7 mouse cellular contexts compared by ENCODE assay signal in genomic region chr17:34605609-34606008, GRCm38 (mm10). TPM values are rescaled to one million over a fixed set of nuclear protein-coding genes. Genes with fewer than 3 reads are reported as not detected.
DNase-seq lines count a peak whose midpoint lies in the region; ATAC-seq lines count a peak whose summit lies in the region.

No protein-coding gene starts in this region.

- peak overlapping the region; percentile 95 for H3K27ac ChIP-seq in embryonic facial prominence, embryonic 10.5 days (replicated peaks)
- H3K27ac ChIP-seq in limb, embryonic 10.5 days, result peak overlapping the region; percentile 95
- H3K27ac ChIP-seq in midbrain, embryonic 12.5 days (replicated peaks), result peak overlapping the region; percentile 94

- H3K9ac ChIP-seq in midbrain, embryonic 12.5 days (replicated peaks), result peak overlapping the region; percentile 99

- no peaks in the 10 kb centered on the region for H3K9me3 ChIP-seq in embryonic facial prominence, embryonic 10.5 days
- no peaks in the 10 kb centered on the region for H3K9me3 ChIP-seq in limb, embryonic 10.5 days (replicated peaks)
- no peaks in the 10 kb centered on the region for H3K9me3 ChIP-seq in midbrain, embryonic 12.5 days

- peaks cover 40% of the 10 kb centered on the region for H3K36me3 ChIP-seq in embryonic facial prominence, embryonic 10.5 days (replicated peaks)
- H3K36me3 ChIP-seq in limb, embryonic 10.5 days, result peaks cover 40% of the 10 kb centered on the region
- peaks cover 23% of the 10 kb centered on the region for H3K36me3 ChIP-seq in midbrain, embryonic 12.5 days

- H3K4me1 ChIP-seq in embryonic facial prominence, embryonic 10.5 days, result peaks cover 52% of the 10 kb centered on the region
- peaks cover 46% of the 10 kb centered on the region for H3K4me1 ChIP-seq in limb, embryonic 10.5 days
- H3K4me1 ChIP-seq in midbrain, embryonic 12.5 days, result peaks cover 49% of the 10 kb centered on the region

- no peaks in the 10 kb centered on the region for H3K27me3 ChIP-seq in embryonic facial prominence, embryonic 10.5 days (replicated peaks; ENCODE audit: low read depth, poor library complexity, severe bottlenecking)
- H3K27me3 ChIP-seq in limb, embryonic 10.5 days (ENCODE audit: low read depth, poor library complexity, severe bottlenecking), result no peaks in the 10 kb centered on the region
- no peaks in the 10 kb centered on the region for H3K27me3 ChIP-seq in midbrain, embryonic 12.5 days

- peak overlapping the region; percentile 99 for H3K4me2 ChIP-seq in midbrain, embryonic 12.5 days (replicated peaks)

- peak; percentile 43 for ATAC-seq in granulocyte monocyte progenitor cell, adult 5-6 weeks (replicated peaks; ENCODE audit: poor library complexity, severe bottlenecking)
- ATAC-seq in midbrain, embryonic 12.5 days (ENCODE audit: low FRiP score, low read depth), result peak; percentile 52

- DNase-seq in adrenal gland, postnatal 14 days, result peak; percentile 98
- DNase-seq in embryonic facial prominence, embryonic 10.5 days (ENCODE audit: low spot score), result peak; percentile 97
- DNase-seq in kidney, adult 11 months, result peak; percentile 96
- peak; percentile 98 for DNase-seq in limb, embryonic 10.5 days (ENCODE audit: low spot score)
- peak; percentile 95 for DNase-seq in skeletal muscle tissue, adult 2 months (ENCODE audit: low read depth, low spot score)

- under 1% methylated on average over 30 of the region's 30 CpGs for WGBS in embryonic facial prominence, embryonic 10.5 days
- under 1% methylated on average over 30 of the region's 30 CpGs for WGBS in limb, embryonic 10.5 days
- WGBS in midbrain, embryonic 12.5 days, result 0% methylated on average over 27 of the region's 30 CpGs

- peak overlapping the region; percentile 96 for H3K4me3 ChIP-seq in embryonic facial prominence, embryonic 10.5 days
- H3K4me3 ChIP-seq in limb, embryonic 10.5 days, result peak overlapping the region; percentile 98
- H3K4me3 ChIP-seq in midbrain, embryonic 12.5 days, result peak overlapping the region; percentile 99

RNA-seq across cellular contexts. Expression of gene Agpat1, which starts 1.5 kb away (rescaled TPM):
- 101 and 103 TPM in 2 replicates for total RNA-seq in adrenal gland, postnatal 14 days (2021)
- 51.3 and 56.1 TPM in 2 replicates for polyA plus RNA-seq in embryonic facial prominence, embryonic 10.5 days (2016; fragmentation: Nextera tagmentation; extraction: Ambion mirVana)
- total RNA-seq in granulocyte monocyte progenitor cell, adult 5-6 weeks (2014; fragmentation: Nextera tagmentation), result 36.6 and 50.1 TPM in 2 replicates
- total RNA-seq in granulocyte monocyte progenitor cell, adult 5-6 weeks (2017), result 19.1 and 19.3 TPM in 2 replicates
- polyA plus RNA-seq in limb, embryonic 10.5 days (2016; fragmentation: Nextera tagmentation; extraction: Ambion mirVana), result 51.0 and 55.6 TPM in 2 replicates
- 82.8 and 86.2 TPM in 2 replicates for polyA plus RNA-seq in midbrain, embryonic 12.5 days (2016; fragmentation: Nextera tagmentation; extraction: Ambion mirVana)

RNA-seq across cellular contexts. Expression of gene Rnf5, which starts 2.1 kb away (rescaled TPM):
- total RNA-seq in adrenal gland, postnatal 14 days (2021), result 72.5 and 76.9 TPM in 2 replicates
- polyA plus RNA-seq in embryonic facial prominence, embryonic 10.5 days (2016; fragmentation: Nextera tagmentation; extraction: Ambion mirVana), result 165 and 172 TPM in 2 replicates
- 52.2 and 64.9 TPM in 2 replicates for total RNA-seq in granulocyte monocyte progenitor cell, adult 5-6 weeks (2014; fragmentation: Nextera tagmentation)
- total RNA-seq in granulocyte monocyte progenitor cell, adult 5-6 weeks (2017), result 13.8 and 15.2 TPM in 2 replicates
- 149 and 162 TPM in 2 replicates for polyA plus RNA-seq in limb, embryonic 10.5 days (2016; fragmentation: Nextera tagmentation; extraction: Ambion mirVana)
- polyA plus RNA-seq in midbrain, embryonic 12.5 days (2016; fragmentation: Nextera tagmentation; extraction: Ambion mirVana), result 240 and 243 TPM in 2 replicates

RNA-seq across cellular contexts. Expression of gene Ager, which starts 7.9 kb away (rescaled TPM):
- 1.7 and 2.4 TPM in 2 replicates for total RNA-seq in adrenal gland, postnatal 14 days (2021)
- 2.6 and 3.6 TPM in 2 replicates for polyA plus RNA-seq in embryonic facial prominence, embryonic 10.5 days (2016; fragmentation: Nextera tagmentation; extraction: Ambion mirVana)
- total RNA-seq in granulocyte monocyte progenitor cell, adult 5-6 weeks (2014; fragmentation: Nextera tagmentation), result 1.3 and 1.9 TPM in 2 replicates
- 1.3 and 2.0 TPM in 2 replicates for total RNA-seq in granulocyte monocyte progenitor cell, adult 5-6 weeks (2017)
- polyA plus RNA-seq in limb, embryonic 10.5 days (2016; fragmentation: Nextera tagmentation; extraction: Ambion mirVana), result 2.6 and 3.6 TPM in 2 replicates
- 2.2 and 2.3 TPM in 2 replicates for polyA plus RNA-seq in midbrain, embryonic 12.5 days (2016; fragmentation: Nextera tagmentation; extraction: Ambion mirVana)

RNA-seq across cellular contexts. Expression of gene Egfl8, which starts 10.2 kb away (rescaled TPM):
- total RNA-seq in adrenal gland, postnatal 14 days (2021), result 4.3 and 4.7 TPM in 2 replicates
- polyA plus RNA-seq in embryonic facial prominence, embryonic 10.5 days (2016; fragmentation: Nextera tagmentation; extraction: Ambion mirVana), result 4.0 and 4.2 TPM in 2 replicates
- 2.1 TPM in 1 of 2 replicates, not detected in the other for total RNA-seq in granulocyte monocyte progenitor cell, adult 5-6 weeks (2014; fragmentation: Nextera tagmentation)
- total RNA-seq in granulocyte monocyte progenitor cell, adult 5-6 weeks (2017), result not detected in 2 replicates
- 1.9 and 2.2 TPM in 2 replicates for polyA plus RNA-seq in limb, embryonic 10.5 days (2016; fragmentation: Nextera tagmentation; extraction: Ambion mirVana)
- 4.5 and 6.0 TPM in 2 replicates for polyA plus RNA-seq in midbrain, embryonic 12.5 days (2016; fragmentation: Nextera tagmentation; extraction: Ambion mirVana)

RNA-seq across cellular contexts. Expression of gene Pbx2, which starts 14.5 kb away (rescaled TPM):
- 37.2 and 42.2 TPM in 2 replicates for total RNA-seq in adrenal gland, postnatal 14 days (2021)
- polyA plus RNA-seq in embryonic facial prominence, embryonic 10.5 days (2016; fragmentation: Nextera tagmentation; extraction: Ambion mirVana), result 18.2 and 19.5 TPM in 2 replicates
- total RNA-seq in granulocyte monocyte progenitor cell, adult 5-6 weeks (2014; fragmentation: Nextera tagmentation), result 21.1 and 29.7 TPM in 2 replicates
- total RNA-seq in granulocyte monocyte progenitor cell, adult 5-6 weeks (2017), result 25.1 and 34.4 TPM in 2 replicates
- 19.9 and 22.5 TPM in 2 replicates for polyA plus RNA-seq in limb, embryonic 10.5 days (2016; fragmentation: Nextera tagmentation; extraction: Ambion mirVana)
- 20.8 and 22.5 TPM in 2 replicates for polyA plus RNA-seq in midbrain, embryonic 12.5 days (2016; fragmentation: Nextera tagmentation; extraction: Ambion mirVana)

Comparison
In these comparisons a context has a peak if more than half of its experiments do, and no peak if none do; other contexts are left out.
1. Peak in every context shown above with its lines: DNase-seq, ATAC-seq, H3K4me3 ChIP-seq and H3K27ac ChIP-seq.